Mouse (Mus musculus): ENCODE data around the gene Hoxc11. TPM values are rescaled to one million over a fixed set of nuclear protein-coding genes. Genes with fewer than 3 reads are reported as not detected.

Gene Hoxc11
- polyA plus RNA-seq, 1 experiment from 2014 or later, result not detected

- ATAC-seq (ENCODE audit: low FRiP score), result no peak
- H3K27ac ChIP-seq, result no peak overlapping the region
- H3K4me2 ChIP-seq, result 0 out of 2 replicates have a peak overlapping the region, but pooled peaks have one; percentile 19
- 1% methylated on average over 5 of the region's 5 CpGs for WGBS
- H3K9me3 ChIP-seq, result no peaks in the 10 kb centered on the region
- no peaks in the 10 kb centered on the region for H3K36me3 ChIP-seq (replicated peaks)
- H3K27me3 ChIP-seq, result peaks cover 97% of the 10 kb centered on the region
- peaks cover 9% of the 10 kb centered on the region; the same call in 1 of the 2 replicates for H3K4me1 ChIP-seq
- H3K4me3 ChIP-seq (replicated peaks), result 0 out of 2 replicates have a peak overlapping the region, but pooled peaks have one; percentile 14
- H3K9ac ChIP-seq, result no peak overlapping the region
These were observed 10.8 kb upstream of the Hoxc11 start for GRCm38 (mm10) chr15:102943468-102943813.

GRCm38 (mm10) chr15:102945185-102946077 lies 8.8 kb upstream of the Hoxc11 start:
- Histone ChIP-seq H3K4me1 (peaks cover 9% of the 10 kb centered on the region; the same call in 1 of the 2 replicates), H3K9ac (no peak overlapping the region), H3K27ac (no peak overlapping the region), H3K4me2 (no peak overlapping the region), H3K36me3 (replicated peaks) (no peaks in the 10 kb centered on the region), H3K4me3 (replicated peaks) (no peak overlapping the region), H3K9me3 (no peaks in the 10 kb centered on the region), H3K27me3 (peaks cover 97% of the 10 kb centered on the region)
- no peak for ATAC-seq (ENCODE audit: low FRiP score)
- whole genome bisulfite sequencing, result 8% methylated on average over 22 of the region's 22 CpGs

GRCm38 (mm10) chr15:102947276-102947675 lies 7.0 kb upstream of the Hoxc11 start:
- no peaks in the 10 kb centered on the region for H3K9me3 ChIP-seq
- no peak for ATAC-seq (ENCODE audit: low FRiP score)
- H3K36me3 ChIP-seq (replicated peaks), result no peaks in the 10 kb centered on the region
- WGBS, result 4% methylated on average over 9 of the region's 9 CpGs
- H3K27me3 ChIP-seq, result peaks cover 98% of the 10 kb centered on the region
- H3K4me1 ChIP-seq, result peaks cover 9% of the 10 kb centered on the region; the same call in 1 of the 2 replicates
- H3K9ac ChIP-seq, result no peak overlapping the region
- H3K4me3 ChIP-seq (replicated peaks), result no peak overlapping the region
- H3K27ac ChIP-seq, result no peak overlapping the region
- H3K4me2 ChIP-seq, result no peak overlapping the region

GRCm38 (mm10) chr15:102948842-102949241 lies 5.4 kb upstream of the Hoxc11 start:
- H3K9ac ChIP-seq, result no peak overlapping the region
- H3K4me3 ChIP-seq (replicated peaks), result no peak overlapping the region
- H3K36me3 ChIP-seq (replicated peaks), result no peaks in the 10 kb centered on the region
- no peak overlapping the region for H3K4me2 ChIP-seq
- 8% methylated on average over 2 of the region's 2 CpGs for WGBS
- no peak for ATAC-seq (ENCODE audit: low FRiP score)
- H3K27ac ChIP-seq, result no peak overlapping the region
- no peaks in the 10 kb centered on the region for H3K9me3 ChIP-seq
- peaks cover 98% of the 10 kb centered on the region for H3K27me3 ChIP-seq
- no peaks in the 10 kb centered on the region for H3K4me1 ChIP-seq

- no peaks in the 10 kb centered on the region for H3K9me3 ChIP-seq
- no peak overlapping the region for H3K27ac ChIP-seq
- H3K4me3 ChIP-seq (replicated peaks), result no peak overlapping the region
- peaks cover 99% of the 10 kb centered on the region for H3K27me3 ChIP-seq
- no peaks in the 10 kb centered on the region for H3K4me1 ChIP-seq
- 2% methylated on average over 20 of the region's 20 CpGs for WGBS
- no peak overlapping the region for H3K9ac ChIP-seq
- ATAC-seq (ENCODE audit: low FRiP score), result no peak
- no peaks in the 10 kb centered on the region for H3K36me3 ChIP-seq (replicated peaks)
- H3K4me2 ChIP-seq, result no peak overlapping the region
These were observed 4.5 kb upstream of the Hoxc11 start for GRCm38 (mm10) chr15:102949696-102950095.

GRCm38 (mm10) chr15:102950877-102951276 lies 3.4 kb upstream of the Hoxc11 start:
- no peak overlapping the region for H3K4me3 ChIP-seq (replicated peaks)
- WGBS, result 12% methylated on average over 2 of the region's 2 CpGs
- no peaks in the 10 kb centered on the region for H3K9me3 ChIP-seq
- H3K4me1 ChIP-seq, result no peaks in the 10 kb centered on the region
- no peaks in the 10 kb centered on the region for H3K36me3 ChIP-seq (replicated peaks)
- no peak overlapping the region for H3K27ac ChIP-seq
- ATAC-seq (ENCODE audit: low FRiP score), result no peak
- peaks cover 99% of the 10 kb centered on the region for H3K27me3 ChIP-seq
- H3K4me2 ChIP-seq, result no peak overlapping the region
- no peak overlapping the region for H3K9ac ChIP-seq

GRCm38 (mm10) chr15:102953561-102953960 lies 666 bp upstream of the Hoxc11 start:
- no peak overlapping the region for H3K4me3 ChIP-seq (replicated peaks)
- no peak overlapping the region for H3K4me2 ChIP-seq
- no peaks in the 10 kb centered on the region for H3K9me3 ChIP-seq
- 3% methylated on average over 6 of the region's 6 CpGs for WGBS
- no peak for ATAC-seq (ENCODE audit: low FRiP score)
- no peaks in the 10 kb centered on the region for H3K36me3 ChIP-seq (replicated peaks)
- H3K4me1 ChIP-seq, result no peaks in the 10 kb centered on the region
- no peak overlapping the region for H3K27ac ChIP-seq
- H3K27me3 ChIP-seq, result peaks cover 100% of the 10 kb centered on the region
- no peak overlapping the region for H3K9ac ChIP-seq

GRCm38 (mm10) chr15:102955007-102955382 lies 768 bp downstream of the Hoxc11 start:
- Histone ChIP-seq H3K9ac (no peak overlapping the region), H3K4me1 (no peaks in the 10 kb centered on the region), H3K4me2 (no peak overlapping the region), H3K27ac (no peak overlapping the region), H3K9me3 (no peaks in the 10 kb centered on the region), H3K4me3 (replicated peaks) (no peak overlapping the region), H3K36me3 (replicated peaks) (no peaks in the 10 kb centered on the region), H3K27me3 (peaks cover 98% of the 10 kb centered on the region)
- WGBS, result under 1% methylated on average over 28 of the region's 28 CpGs
- ATAC-seq (ENCODE audit: low FRiP score), result no peak

GRCm38 (mm10) chr15:102955833-102956640 lies 1.8 kb downstream of the Hoxc11 start:
- ATAC-seq (ENCODE audit: low FRiP score), result no peak
- H3K4me1 ChIP-seq, result no peaks in the 10 kb centered on the region
- H3K27me3 ChIP-seq, result peaks cover 98% of the 10 kb centered on the region
- no peak overlapping the region for H3K4me2 ChIP-seq
- WGBS, result under 1% methylated on average over 40 of the region's 40 CpGs
- no peak overlapping the region for H3K4me3 ChIP-seq (replicated peaks)
- no peaks in the 10 kb centered on the region for H3K36me3 ChIP-seq (replicated peaks)
- no peaks in the 10 kb centered on the region for H3K9me3 ChIP-seq
- H3K27ac ChIP-seq, result no peak overlapping the region
- no peak overlapping the region for H3K9ac ChIP-seq

- no peak overlapping the region for H3K27ac ChIP-seq
- no peak overlapping the region for H3K9ac ChIP-seq
- no peaks in the 10 kb centered on the region for H3K36me3 ChIP-seq (replicated peaks)
- WGBS, result under 1% methylated on average over 12 of the region's 12 CpGs
- H3K4me3 ChIP-seq (replicated peaks), result no peak overlapping the region
- no peaks in the 10 kb centered on the region for H3K9me3 ChIP-seq
- H3K4me2 ChIP-seq, result no peak overlapping the region
- ATAC-seq (ENCODE audit: low FRiP score), result no peak
- peaks cover 98% of the 10 kb centered on the region for H3K27me3 ChIP-seq
- H3K4me1 ChIP-seq, result no peaks in the 10 kb centered on the region
These were observed 2.7 kb downstream of the Hoxc11 start for GRCm38 (mm10) chr15:102956906-102957305.

GRCm38 (mm10) chr15:102959663-102960191 lies 5.5 kb downstream of the Hoxc11 start:
- no peak overlapping the region for H3K9ac ChIP-seq

GRCm38 (mm10) chr15:102961728-102962127 lies 7.5 kb downstream of the Hoxc11 start:
- no peak overlapping the region for H3K4me2 ChIP-seq
- ATAC-seq (ENCODE audit: low FRiP score), result no peak
- H3K4me3 ChIP-seq (replicated peaks), result no peak overlapping the region
- H3K4me1 ChIP-seq, result peaks cover 2% of the 10 kb centered on the region; the same call in 1 of the 2 replicates
- no peak overlapping the region for H3K27ac ChIP-seq
- no peak overlapping the region for H3K9ac ChIP-seq
- H3K27me3 ChIP-seq, result peaks cover 97% of the 10 kb centered on the region
- no peaks in the 10 kb centered on the region for H3K36me3 ChIP-seq (replicated peaks)
- H3K9me3 ChIP-seq, result no peaks in the 10 kb centered on the region
- 7% methylated on average over 6 of the region's 6 CpGs for WGBS

More at GRCm38 (mm10) chr15:102959663-102960191, 5.5 kb downstream of the Hoxc11 start:
- no peaks in the 10 kb centered on the region for H3K4me1 ChIP-seq
- H3K9me3 ChIP-seq, result no peaks in the 10 kb centered on the region
- no peaks in the 10 kb centered on the region for H3K36me3 ChIP-seq (replicated peaks)
- no peak overlapping the region for H3K4me2 ChIP-seq
- H3K4me3 ChIP-seq (replicated peaks), result no peak overlapping the region
- WGBS, result under 1% methylated on average over 13 of the region's 13 CpGs
- no peak overlapping the region for H3K27ac ChIP-seq
- H3K27me3 ChIP-seq, result peaks cover 97% of the 10 kb centered on the region
- ATAC-seq (ENCODE audit: low FRiP score), result no peak
